Mouse (Mus musculus): ENCODE measurements at regions not wholly inside any gene's neighbourhood (a gene's known extent, or its start where the extent isn't known, plus 50 kb on each side); places are given as distances from the start of the nearest gene placed in this dataset.
"Not testable (repeated sequence)": the region's sequence is repeated elsewhere in the genome, so short reads cannot be mapped to it uniquely, and the experiment has no call there.

DNA sequence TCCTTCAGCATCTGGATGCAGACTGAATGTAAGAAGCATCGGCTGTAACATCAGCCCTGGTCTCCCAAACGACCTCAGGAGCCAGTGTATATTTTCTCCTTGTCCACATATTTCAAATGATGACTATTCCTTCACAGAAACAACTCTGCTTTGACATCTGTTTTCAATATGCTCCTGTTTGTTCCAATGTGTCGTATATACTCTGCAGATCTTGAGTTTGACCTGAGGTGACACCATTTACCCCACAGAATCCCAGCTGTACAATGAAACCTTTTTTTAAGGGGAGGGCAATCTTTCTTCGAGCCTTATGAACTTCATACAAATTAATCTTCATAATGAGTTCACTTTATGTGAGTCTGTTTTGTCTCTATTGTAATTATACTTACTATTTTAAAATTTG is 341.7 kb upstream of the Nrsn1 start:
- no peak for ATAC-seq (replicated peaks; ENCODE audit: poor library complexity, severe bottlenecking)

DNA sequence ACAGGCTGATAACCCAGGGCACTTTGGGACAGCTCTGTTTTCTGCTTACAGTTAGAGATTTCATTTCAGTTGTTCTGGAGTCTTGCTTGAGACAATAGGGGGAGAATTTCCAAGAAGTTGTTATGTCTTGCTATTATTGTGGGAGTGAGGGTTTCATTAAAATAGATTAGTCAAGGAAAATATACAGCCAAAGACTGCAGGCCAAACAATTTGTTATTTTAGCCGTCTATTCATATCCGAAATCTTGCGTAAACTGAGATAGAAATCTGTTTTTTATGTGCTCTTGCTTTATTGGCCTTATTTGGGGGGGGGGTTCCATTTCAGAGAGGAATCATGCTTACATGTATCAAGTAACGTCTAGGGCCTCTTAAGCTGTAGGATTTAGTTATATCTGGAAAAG is 339.3 kb upstream of the Nrsn1 start:
- no peak for ATAC-seq (replicated peaks; ENCODE audit: poor library complexity, severe bottlenecking)

DNA sequence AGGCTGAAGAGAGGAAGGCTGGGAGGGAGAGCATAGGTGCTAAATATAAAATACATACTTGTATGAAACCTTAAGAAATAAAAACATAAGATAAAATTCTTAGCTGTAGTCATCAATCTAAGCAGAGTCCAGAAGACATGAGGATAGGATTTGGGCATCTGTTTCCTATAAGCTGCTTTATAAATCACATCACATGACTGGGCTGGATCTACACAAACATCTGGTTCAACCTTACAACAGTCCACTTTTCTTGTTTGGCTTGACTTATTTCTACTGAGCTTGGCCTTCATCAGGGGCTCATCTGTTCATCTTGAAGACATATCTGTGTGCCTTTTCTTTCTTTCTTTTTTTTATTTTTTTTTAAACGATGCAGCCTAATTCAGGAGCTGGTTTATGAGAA is 338.9 kb upstream of the Nrsn1 start:
- no peak for ATAC-seq (replicated peaks; ENCODE audit: poor library complexity, severe bottlenecking)

DNA sequence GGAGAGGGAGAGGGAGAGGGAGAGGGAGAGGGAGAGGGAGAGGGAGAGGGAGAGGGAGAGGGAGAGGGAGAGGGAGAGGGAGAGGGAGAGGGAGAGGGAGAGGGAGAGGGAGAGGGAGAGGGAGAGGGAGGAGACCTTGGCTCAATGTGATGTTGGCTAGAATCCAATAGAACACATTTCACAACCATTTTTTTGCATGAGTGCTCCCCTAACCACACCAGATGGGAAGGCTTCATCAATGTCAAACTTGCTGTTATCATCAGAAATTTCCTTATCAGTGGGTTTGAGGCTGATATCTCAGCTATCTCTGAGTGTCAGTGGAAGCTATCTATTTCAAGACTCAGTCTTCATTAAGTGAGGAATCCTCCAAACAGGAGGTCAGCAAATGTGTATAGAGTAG is 331.0 kb upstream of the Nrsn1 start:
- not testable (repeated sequence) for ATAC-seq (replicated peaks; ENCODE audit: poor library complexity, severe bottlenecking)

DNA sequence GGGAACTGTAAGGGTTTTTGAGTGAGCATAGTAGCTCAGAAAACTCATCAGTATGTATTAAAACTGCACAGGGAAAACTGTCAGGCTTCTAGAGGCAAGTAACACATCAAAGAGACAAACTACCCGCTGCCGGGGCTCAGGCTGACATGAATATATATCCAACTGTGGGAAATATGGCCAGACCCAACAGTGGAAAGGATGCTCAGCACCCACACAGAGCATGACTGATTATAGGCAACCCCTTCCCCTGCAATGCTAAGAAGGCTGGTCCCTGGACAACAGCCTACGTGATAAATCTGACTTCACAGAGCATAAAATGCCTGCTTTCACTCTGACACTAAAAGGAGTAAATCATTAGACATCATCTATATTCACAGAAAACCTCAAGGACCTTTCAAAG is 324.3 kb upstream of the Nrsn1 start:
- no peak for ATAC-seq (replicated peaks; ENCODE audit: poor library complexity, severe bottlenecking)

DNA sequence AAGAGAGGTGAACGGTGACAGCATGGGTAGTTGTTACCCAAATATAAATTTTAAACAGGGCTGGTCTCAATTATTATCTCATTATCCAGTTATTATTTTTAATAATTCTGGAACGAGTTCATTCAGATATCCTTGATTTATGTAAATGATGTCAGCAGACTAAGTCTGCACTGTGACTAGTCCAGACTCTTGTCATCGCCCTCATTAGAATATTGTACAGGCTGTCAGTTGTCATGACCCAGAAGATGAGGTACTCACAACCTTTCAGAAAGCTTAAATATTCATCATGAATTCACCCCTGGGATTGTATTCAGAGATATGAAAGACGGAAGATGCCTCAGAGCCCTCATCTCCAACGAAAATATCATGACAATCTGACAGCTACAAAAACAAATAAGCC is 300.3 kb upstream of the Nrsn1 start:
- no peak for ATAC-seq (replicated peaks; ENCODE audit: poor library complexity, severe bottlenecking)

DNA sequence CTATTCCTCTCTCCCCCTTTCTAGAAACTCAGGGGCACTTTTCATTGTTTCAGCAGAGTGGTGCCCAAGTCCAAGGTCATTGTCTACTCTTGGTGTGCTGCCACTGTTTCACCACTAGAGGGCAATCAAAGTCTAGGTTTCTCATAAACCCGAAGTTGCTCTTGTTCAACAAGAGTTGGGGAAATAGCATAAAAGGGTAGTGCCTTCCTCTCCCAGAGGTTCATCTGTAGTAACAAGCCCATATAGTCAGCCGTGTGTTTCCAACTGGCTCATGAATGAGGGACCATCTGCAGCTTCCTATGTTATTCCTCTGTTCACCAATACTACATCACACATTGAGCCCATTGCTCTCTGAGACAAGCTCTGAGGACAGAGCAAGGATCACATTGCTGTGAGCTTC is 292.4 kb upstream of the Nrsn1 start:
- ATAC-seq (replicated peaks; ENCODE audit: poor library complexity, severe bottlenecking): peak; percentile 83

DNA sequence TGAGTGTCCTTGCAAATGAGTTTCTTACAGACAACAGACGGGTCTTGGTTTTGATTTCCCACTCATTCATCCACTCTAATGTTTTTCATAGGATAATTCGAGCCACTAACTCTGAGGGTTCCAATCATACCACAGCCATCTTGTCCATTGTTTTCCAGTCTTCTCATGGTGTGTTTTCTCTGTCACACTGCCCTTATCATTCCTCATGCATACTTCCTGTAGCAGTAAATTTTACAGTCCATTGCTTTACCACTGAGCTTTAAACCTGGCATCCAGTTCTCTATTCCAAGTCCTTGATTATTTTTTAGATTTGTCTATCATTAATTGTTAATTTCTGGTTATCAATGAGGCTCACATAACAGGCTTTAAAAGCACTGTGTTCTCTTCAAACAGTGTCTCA is 290.0 kb upstream of the Nrsn1 start:
- no peak for ATAC-seq (replicated peaks; ENCODE audit: poor library complexity, severe bottlenecking)

DNA sequence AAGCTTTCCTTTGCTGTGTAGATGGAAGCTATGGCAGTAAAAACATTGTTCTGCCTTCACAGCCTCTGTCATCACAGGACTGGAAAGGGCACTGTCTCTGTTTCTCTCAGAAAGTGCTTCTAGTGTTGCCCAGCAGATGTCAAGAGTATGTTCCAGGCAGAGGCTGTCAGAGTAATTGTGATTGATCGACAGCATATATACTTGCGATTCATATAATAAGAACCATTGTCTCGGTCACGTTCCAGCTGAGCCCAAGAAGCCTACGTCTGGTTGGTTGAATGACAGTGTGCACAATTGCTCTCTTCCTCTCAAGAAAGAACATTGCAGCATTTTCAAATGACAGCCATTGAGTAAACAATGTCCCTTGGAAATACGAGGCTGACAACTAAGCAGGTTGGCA is 284.7 kb upstream of the Nrsn1 start:
- ATAC-seq (replicated peaks; ENCODE audit: poor library complexity, severe bottlenecking): no peak

DNA sequence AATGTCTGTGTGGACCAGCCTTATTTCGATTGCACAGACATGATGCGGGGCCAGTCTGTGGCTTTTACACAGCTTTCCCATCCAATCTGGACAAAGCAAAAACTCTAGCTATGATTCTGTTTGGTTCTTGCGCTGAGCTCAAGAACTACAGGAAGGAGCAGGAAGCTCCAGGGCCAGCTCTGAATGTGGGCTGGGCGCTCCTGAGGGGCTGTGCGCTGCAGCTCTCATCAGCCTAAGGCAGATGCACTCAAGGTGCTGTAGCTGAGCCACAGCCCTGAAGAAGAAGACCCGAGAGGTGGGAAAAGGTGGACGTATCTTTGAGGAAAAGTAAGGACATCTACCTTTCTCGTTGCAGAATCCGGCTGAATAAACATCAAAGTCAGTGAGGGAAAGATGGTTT is 278.2 kb upstream of the Nrsn1 start:
- no peak for ATAC-seq (replicated peaks; ENCODE audit: poor library complexity, severe bottlenecking)

DNA sequence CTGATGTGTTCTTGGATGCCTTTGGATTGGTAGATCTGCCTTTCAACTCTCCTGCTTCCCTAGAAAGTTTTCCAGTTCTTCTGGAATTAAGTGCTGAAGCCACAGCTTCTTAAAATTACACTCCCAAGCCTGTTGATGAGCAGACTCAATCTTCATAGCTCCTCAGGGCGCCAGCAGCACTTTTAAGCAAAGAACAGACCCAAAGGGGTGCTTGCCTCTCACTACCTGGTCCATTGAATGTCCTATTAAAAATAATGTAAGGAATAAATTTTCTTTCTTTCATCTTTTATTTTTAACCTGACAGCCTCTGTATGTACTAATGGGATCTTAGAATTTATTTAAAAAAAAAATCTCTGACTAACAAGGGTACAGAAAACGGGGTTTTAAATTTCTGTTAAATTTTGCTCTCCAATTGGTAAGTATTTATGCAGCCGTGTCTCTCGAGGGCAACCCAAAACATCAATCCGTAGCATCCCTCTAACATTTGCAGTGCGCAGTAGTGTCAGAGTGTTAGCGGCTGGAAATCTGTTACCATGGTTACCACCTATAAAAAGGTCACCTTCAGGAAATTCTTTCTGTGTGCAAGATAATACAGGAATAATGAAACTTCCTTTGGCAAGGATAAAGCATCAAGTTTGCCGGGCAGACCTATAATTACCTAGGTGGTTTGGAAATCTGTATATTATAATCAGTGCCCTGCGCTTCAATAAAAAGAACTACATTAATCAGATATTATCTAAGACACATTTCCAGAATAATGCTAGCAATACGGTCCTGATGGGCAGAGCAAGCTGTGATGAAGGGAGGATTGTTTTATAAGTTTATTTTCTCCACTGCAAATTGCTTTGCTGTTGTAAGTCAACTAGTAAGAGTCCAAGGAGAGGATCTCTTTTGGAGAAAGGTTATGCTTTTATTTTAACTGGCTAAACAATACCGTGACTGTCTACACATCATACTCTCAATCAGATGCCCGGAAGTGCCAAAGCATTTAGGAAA is 277.1 kb upstream of the Nrsn1 start:
- no peak for ATAC-seq (replicated peaks; ENCODE audit: poor library complexity, severe bottlenecking)

DNA sequence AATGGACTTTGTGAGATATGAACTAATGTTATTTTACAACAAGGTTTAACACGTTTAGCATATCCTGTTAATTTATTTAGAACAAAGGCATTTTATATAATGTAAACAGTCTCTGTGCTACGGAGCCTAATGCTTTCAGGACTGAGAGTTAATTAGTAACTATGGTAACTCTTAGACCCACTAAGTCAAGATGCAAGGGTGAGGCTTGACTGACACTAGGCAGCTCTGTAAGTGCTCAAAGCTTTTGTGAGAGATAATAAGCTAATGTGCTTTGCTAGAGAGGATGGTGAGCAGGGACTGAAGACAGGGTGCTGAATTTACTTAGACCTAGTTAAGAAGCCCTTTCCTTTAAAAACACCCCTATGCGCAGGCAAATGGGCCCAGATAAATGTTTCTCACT is 253.8 kb upstream of the Nrsn1 start:
- ATAC-seq (replicated peaks; ENCODE audit: poor library complexity, severe bottlenecking): no peak

DNA sequence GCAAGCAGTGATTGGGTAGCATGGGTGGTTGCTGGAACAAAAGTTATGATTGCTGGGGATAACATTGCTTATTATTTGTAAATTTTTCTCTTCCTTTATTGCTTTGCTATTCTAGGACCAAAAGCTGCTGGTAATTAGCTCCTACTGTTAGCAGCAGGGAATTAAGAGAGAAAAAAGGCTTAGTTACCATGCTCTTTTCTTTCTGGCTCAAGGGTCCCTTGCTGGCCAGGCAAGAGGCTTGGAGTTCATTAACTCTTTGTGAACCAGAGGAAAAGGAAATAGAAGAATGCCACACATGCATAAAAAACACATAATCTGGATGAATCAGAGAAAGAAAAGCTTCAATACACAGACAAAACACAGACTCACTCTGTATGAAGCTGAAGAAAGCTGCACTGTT is 237.1 kb upstream of the Nrsn1 start:
- no peak for ATAC-seq (replicated peaks; ENCODE audit: poor library complexity, severe bottlenecking)

DNA sequence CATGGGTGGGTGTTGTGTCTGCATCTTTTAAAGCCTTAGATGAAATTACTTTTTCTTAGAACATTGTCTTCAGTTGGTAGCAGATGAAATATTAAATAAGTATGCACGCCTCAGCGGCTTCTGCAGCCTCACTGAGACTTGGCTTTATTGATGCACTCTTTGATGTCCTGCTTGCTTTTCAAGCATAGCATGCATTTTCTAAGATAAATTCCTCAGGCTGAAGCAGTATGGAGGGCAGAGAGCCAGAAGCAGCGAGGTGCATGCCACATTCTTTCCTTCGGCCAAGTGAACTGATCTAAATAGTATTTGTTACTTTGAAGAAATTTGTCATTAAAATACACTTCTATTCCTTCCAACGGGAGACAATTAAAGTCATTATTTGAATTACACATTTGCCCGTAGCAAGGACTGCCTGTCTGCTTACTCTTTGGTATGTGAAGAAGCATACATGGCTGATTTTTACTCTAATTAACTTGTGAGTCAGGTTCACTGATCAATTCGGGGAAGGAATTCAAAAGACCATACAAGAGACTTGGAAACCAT is 224.3 kb upstream of the Nrsn1 start:
- ATAC-seq (replicated peaks; ENCODE audit: poor library complexity, severe bottlenecking): no peak

DNA sequence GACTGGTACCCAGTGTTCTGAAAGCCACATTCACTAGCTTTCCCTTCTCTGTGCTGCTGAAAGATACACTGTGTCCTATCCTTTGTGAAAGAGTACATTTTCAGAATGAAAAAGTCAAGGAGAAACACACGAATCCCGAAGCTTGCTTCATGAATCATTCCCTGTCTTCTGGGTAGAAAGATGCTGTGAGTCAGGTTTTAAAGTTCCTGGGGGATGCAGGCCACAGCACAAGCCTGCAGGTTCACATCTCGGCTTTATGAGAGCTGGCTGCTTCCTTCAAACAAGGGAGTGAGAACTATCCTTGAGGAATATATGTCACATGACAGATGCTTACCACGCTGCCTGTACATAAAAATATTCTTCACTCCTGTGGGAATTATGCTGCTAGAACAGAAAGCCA is 219.7 kb upstream of the Nrsn1 start:
- no peak for ATAC-seq (replicated peaks; ENCODE audit: poor library complexity, severe bottlenecking)

DNA sequence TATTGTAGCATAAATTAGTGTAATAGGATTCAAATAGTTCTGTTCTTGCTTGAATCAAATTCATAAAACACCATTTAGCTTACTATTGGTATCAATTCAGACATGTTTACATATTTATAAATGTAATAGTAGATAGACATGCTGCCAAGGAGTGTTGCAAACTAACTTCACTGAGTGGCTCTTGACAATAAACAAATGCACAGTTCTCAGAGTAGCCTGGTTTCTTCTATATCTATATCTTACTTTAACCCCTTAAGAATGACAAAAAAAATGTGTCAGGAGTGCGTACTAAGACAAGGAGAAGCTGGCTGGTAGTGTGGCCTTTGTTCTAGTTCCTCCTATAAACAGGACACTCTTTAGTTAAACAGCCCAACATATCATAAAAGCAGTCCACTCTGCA is 213.0 kb upstream of the Nrsn1 start:
- ATAC-seq (replicated peaks; ENCODE audit: poor library complexity, severe bottlenecking): no peak

DNA sequence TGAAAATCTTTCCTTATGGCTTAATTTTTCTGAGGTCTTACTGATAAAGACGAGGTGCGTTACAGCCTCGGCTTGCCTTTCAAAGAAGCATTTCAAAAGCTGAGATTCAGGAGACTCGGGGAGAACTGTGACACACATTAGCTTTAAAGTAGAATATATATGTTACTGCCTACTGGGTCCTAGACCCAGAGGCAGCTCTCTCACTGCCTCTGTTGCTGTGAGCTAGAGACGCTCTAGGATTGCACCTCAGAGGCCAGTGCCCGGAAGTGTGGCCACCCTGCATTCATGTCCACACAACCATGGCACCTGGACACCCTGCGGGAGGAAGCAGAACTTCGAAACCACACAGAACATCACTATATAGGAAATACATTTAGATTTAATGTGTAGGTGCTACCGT is 181.6 kb upstream of the Nrsn1 start:
- no peak for ATAC-seq (replicated peaks; ENCODE audit: poor library complexity, severe bottlenecking)

DNA sequence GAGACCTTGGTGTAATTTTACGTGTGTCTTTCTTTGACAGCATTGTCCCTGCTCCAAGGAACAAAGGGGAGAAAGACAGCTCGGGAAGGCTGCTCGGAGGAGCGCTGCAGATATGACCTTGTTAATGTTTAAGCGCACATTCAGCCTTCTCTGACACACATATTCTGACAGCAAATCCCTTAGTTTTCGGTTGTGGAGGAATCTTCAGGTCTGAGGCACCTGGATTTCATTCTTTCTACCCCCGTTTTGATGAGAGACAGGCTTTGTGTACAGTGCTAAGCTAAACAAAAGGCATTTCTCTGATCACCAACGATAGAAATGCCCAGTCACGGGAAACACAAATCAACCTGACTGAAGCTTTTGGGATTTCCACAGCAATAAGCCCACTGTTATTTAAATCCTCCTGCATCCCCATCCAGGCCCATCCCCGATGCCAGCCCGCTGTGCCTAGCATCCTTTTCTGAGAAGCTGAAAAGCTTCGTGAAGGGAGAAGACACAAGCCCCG is 181.1 kb upstream of the Nrsn1 start:
- no peak for ATAC-seq (replicated peaks; ENCODE audit: poor library complexity, severe bottlenecking)

DNA sequence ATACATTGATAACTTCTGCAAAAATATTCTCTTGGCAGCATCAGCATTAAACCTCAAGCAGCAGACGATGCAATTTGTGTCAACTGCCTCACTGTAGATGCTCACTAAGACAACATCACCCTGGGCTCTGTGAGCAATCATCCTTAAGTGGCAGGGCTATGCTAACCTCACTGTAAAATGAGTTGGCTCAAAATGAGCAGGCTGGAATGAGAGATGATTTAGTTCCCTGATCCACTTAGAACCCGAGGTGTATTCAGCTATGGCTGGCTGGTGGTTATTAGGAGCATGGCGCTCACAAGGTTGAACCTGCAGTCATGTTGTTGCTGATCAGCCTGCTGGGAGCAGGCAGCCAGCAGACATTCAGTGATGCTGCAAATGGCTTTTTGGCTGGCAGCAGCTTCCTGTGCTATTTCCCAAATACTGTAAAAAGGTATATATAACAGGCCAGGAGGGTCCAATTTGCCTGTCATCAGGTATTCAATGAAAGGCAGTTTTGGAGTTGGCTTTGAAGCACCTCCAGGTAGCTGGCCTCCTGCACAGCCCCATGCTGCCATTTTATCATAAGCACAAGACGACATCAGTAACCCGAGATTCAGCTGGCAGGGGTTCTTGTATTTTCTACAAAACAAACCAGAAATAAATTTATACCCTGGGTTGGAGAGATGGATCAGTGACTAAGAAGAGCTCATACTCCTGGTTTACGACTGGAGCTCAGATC is 159.6 kb upstream of the Nrsn1 start:
- no peak for ATAC-seq (replicated peaks; ENCODE audit: poor library complexity, severe bottlenecking)

DNA sequence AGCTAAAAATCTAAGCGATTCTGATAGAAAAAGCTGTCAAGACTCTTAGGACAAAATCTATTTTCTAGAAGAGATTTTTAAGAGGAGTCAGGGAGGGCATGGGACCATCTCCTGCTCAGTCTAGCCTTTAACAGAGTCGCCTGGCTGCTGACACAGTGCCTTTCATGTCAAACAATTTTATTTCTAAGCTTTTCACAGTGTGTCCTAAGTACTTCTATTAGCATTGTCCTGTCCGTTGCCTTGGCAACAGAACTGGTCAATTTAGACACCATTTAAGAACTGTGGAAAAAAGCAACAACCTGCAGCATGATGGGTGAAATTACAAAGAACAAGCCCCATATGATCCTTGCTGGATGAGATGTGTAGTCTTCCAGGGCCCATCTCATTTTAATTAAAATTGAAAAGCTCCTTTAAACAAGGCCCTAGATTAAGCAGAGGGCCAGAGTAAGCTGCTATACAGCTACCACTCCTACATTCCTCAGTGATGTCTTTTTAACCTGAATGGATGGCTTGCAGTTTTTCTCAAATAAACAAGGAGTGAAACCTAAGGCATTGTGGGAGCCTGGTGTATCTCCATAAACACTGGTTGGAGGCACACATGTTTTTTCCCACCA is 133.0 kb upstream of the Nrsn1 start:
- ATAC-seq (replicated peaks; ENCODE audit: poor library complexity, severe bottlenecking): no peak

DNA sequence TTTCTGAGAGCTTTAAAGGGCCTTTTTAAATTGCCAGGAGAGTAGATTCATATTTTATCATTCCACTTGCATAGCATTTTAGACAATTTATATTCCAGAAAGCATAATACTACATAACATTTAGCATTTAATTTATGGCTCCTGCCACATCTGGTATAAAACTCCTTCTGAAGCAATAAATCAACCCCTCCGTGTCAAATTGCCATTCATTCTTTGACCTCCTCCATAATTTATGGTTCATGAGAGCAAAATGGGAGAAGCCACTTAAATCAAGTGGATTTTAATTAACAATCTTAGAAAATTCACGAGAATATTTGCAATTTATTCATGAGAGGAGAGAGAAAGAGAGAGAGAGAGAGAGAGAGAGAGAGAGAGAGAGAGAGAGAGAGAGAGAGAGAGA is 132.4 kb upstream of the Nrsn1 start:
- ATAC-seq (replicated peaks; ENCODE audit: poor library complexity, severe bottlenecking): no peak
